Mouse (Mus musculus) heart, adult 9 months (tissue): ENCODE measurements around the gene Gm4216.
"Not testable (repeated sequence)": the region's sequence is repeated elsewhere in the genome, so short reads cannot be mapped to it uniquely, and the experiment has no call there.

Experiments
- DNase-seq, 2 experiments: peaks; one replicate each; pipeline ENCODE4 v3.0.0; 2022; ENCODE audit warnings: low spot score in 2 of 2

Gm4216 gene

DNA sequence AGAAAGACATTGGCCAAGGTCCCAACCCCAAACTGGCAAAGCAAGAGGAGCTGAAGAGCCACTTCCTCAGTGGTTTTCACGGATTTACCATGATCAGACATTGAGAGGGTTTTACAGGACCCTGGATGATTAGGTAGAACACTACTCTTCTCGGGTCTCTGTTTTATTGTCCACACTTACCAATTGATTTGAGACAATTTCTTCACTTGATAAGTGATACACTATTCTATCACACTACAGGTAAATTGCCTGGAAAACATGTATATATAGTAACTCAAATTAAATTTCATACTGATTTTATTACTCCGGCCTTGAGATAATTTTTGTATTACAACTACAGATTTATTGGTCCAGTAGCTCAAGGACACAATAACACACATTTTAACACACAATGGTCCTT is at the start of gene Gm4216:
Gene Gm4216 (minus strand): TSS at position 101 of the 400 bp plus-strand sequence.
- not testable (repeated sequence) for DNase-seq

DNA sequence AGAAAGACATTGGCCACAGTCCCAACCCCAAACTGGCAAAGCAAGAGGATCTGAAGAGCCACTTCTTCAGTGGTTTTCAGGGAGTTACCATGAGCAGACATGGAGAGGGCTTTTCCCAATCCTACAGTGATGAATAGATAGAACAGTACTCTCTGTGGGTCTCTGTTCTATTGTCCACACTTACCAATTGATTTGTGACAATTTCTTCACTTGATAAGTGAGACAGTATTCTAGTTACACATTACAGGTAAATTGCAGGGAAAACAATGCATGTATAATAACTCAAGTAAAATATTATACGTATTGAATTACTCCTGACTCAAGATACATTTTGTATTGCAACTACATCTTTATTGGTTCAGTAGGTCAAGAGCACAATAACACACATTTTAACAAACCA is 47.6 kb upstream of the Gm4216 start, which contains the start of gene Gm8720:
Gene Gm8720 (minus strand): TSS at position 101 of the 400 bp plus-strand sequence.
- not testable (repeated sequence) for DNase-seq

DNA sequence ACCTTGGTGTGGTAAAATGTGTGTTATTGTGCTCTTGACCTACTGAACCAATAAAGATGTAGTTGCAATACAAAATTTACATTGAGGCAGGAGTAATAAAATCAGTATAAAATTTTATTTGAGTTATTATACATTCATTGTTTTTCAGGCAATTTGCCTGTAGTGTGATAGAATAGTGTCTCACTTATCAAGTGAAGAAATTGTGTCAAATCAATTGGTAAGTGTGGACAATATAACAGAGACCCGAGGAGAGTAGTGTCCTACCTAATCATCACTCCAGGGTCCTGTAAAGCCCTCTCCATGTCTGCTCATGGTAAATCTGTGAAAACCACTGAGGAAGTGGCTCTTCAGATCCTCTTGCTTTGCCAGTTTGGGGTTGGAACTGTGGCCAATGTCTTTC is 35.5 kb upstream of the Gm4216 start, which contains the start of gene Vmn1r163:
Gene Vmn1r163 (plus strand): TSS at position 301 of the 400 bp plus-strand sequence.
- not testable (repeated sequence) for DNase-seq

DNA sequence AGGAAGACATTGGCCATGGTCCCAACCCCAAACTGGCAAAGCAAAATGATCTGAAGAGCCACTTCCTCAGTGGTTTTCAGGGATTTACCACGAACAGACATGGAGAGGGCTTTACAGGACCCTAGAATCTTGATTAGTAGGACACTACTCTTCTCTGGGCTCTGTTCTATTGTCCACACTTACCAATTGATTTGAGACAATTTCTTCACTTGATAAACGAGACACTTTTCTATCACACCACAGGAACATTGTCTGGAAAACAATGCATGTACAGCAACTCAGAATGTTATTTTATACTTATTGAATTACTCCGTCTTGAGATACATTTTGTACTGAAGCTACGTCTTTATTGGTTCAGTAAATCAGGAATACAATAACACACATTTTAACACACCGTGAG is 35.1 kb downstream of the Gm4216 start, which contains the start of gene Gm4214:
Gene Gm4214 (minus strand): TSS at position 101 of the 400 bp plus-strand sequence.
- not testable (repeated sequence) for DNase-seq
